Mouse (Mus musculus): ENCODE measurements around the gene Fam178b.
"Not testable (repeated sequence)": the region's sequence is repeated elsewhere in the genome, so short reads cannot be mapped to it uniquely, and the experiment has no call there.

Gene Fam178b

GRCm38 (mm10) chr1:36546888-36547471 lies 136.0 kb downstream of the Fam178b start, which contains the start of gene Ankrd39:
Ankrd39 (minus strand) TSS chr1:36547445.
- DNase-seq (ENCODE audit: low read depth, low spot score) = peak; percentile 99

GRCm38 (mm10) chr1:36545845-36546600 lies 137.0 kb downstream of the Fam178b start:
- DNase-seq (ENCODE audit: low read depth, low spot score) = no peak

- no peak for DNase-seq (ENCODE audit: low read depth, low spot score)
Measured at GRCm38 (mm10) chr1:36545382-36545781, 137.6 kb downstream of the Fam178b start.

- no peak for DNase-seq (ENCODE audit: low read depth, low spot score)
Measured at GRCm38 (mm10) chr1:36542925-36543324, 140.1 kb downstream of the Fam178b start.

- DNase-seq (ENCODE audit: low read depth, low spot score) = no peak
Measured at GRCm38 (mm10) chr1:36541844-36542243, 141.1 kb downstream of the Fam178b start.

- DNase-seq (ENCODE audit: low read depth, low spot score) = no peak
Measured at GRCm38 (mm10) chr1:36540807-36541206, 142.2 kb downstream of the Fam178b start.

- no peak for DNase-seq (ENCODE audit: low read depth, low spot score)
Measured at GRCm38 (mm10) chr1:36540132-36540531, 142.9 kb downstream of the Fam178b start.

GRCm38 (mm10) chr1:36539186-36539585 lies 143.8 kb downstream of the Fam178b start, which contains the start of gene Gm42417:
Gm42417 (minus strand) TSS chr1:36539429.
- DNase-seq (ENCODE audit: low read depth, low spot score) = no peak

GRCm38 (mm10) chr1:36538727-36539126 lies 144.3 kb downstream of the Fam178b start:
- DNase-seq (ENCODE audit: low read depth, low spot score) = no peak

GRCm38 (mm10) chr1:36536783-36537182 lies 146.2 kb downstream of the Fam178b start, which contains the start of gene Ankrd23:
Ankrd23 (minus strand) TSS chr1:36536883.
- not testable (repeated sequence) for DNase-seq (ENCODE audit: low read depth, low spot score)

GRCm38 (mm10) chr1:36536397-36536728 lies 146.6 kb downstream of the Fam178b start:
- no peak for DNase-seq (ENCODE audit: low read depth, low spot score)

GRCm38 (mm10) chr1:36535477-36536396 lies 147.2 kb downstream of the Fam178b start:
- DNase-seq (ENCODE audit: low read depth, low spot score) = no peak

- no peak for DNase-seq (ENCODE audit: low read depth, low spot score)
Measured at GRCm38 (mm10) chr1:36534595-36535058, 148.4 kb downstream of the Fam178b start.

- DNase-seq (ENCODE audit: low read depth, low spot score) = no peak
Measured at GRCm38 (mm10) chr1:36533546-36533945, 149.4 kb downstream of the Fam178b start.

- no peak for DNase-seq (ENCODE audit: low read depth, low spot score)
Measured at GRCm38 (mm10) chr1:36531461-36531860, 151.5 kb downstream of the Fam178b start.

GRCm38 (mm10) chr1:36530962-36531361 lies 152.0 kb downstream of the Fam178b start:
- DNase-seq (ENCODE audit: low read depth, low spot score) = no peak

- no peak for DNase-seq (ENCODE audit: low read depth, low spot score)
Measured at GRCm38 (mm10) chr1:36530485-36530884, 152.5 kb downstream of the Fam178b start.

GRCm38 (mm10) chr1:36529875-36530274 lies 153.1 kb downstream of the Fam178b start:
- DNase-seq (ENCODE audit: low read depth, low spot score) = no peak

- no peak for DNase-seq (ENCODE audit: low read depth, low spot score)
Measured at GRCm38 (mm10) chr1:36529274-36529673, 153.7 kb downstream of the Fam178b start.

GRCm38 (mm10) chr1:36528351-36528750 lies 154.6 kb downstream of the Fam178b start:
- DNase-seq (ENCODE audit: low read depth, low spot score) = no peak

- DNase-seq (ENCODE audit: low read depth, low spot score) = no peak
Measured at GRCm38 (mm10) chr1:36526903-36527302, 156.1 kb downstream of the Fam178b start.

GRCm38 (mm10) chr1:36525774-36526173 lies 157.2 kb downstream of the Fam178b start:
- DNase-seq (ENCODE audit: low read depth, low spot score) = no peak
